In genomic region chr2:27544613-27545012, GRCm38 (mm10) we compare ENCODE assay signal across 20 mouse cellular contexts. TPM values are rescaled to one million over a fixed set of nuclear protein-coding genes. Genes with fewer than 3 reads are reported as not detected.
A peak's percentile ranks its signal among the peaks of the same experiment; 100 is the strongest.
DNase-seq lines count a peak whose midpoint lies in the region; TF ChIP-seq lines count a peak whose summit lies in the region.
"Had no signal": no experiment of that assay in that cellular context is flagged by ENCODE, and none has a peak within 500 bp of the region (broad histone marks: within the 10 kb centered on the region; RNA-seq: fewer than 3 reads in every experiment).

No protein-coding gene starts in this region.

- intact Hi-C loops in left cerebral cortex, postnatal 14 days (cut with DNase I): loop anchor here (10.0 kb wide), 1 partner anchor 900 kb away; the partner anchor contains the start of gene Ppp1r26

- no peaks in the 10 kb centered on the region for H3K27me3 ChIP-seq in E14TG2a.4 (ENCODE audit: insufficient read depth, low read length)
- H3K27me3 ChIP-seq: embryonic facial prominence, embryonic 12.5 days; embryonic facial prominence, embryonic 15.5 days; hindbrain, embryonic 12.5 days; hindbrain, embryonic 15.5 days had no signal

- peaks cover 32% of the 10 kb centered on the region for H3K9me3 ChIP-seq in E14TG2a.4 (ENCODE audit: low read length)
- H3K9me3 ChIP-seq: embryonic facial prominence, embryonic 12.5 days; embryonic facial prominence, embryonic 15.5 days; hindbrain, embryonic 12.5 days; hindbrain, embryonic 15.5 days had no signal

- DNase-seq in ES-CJ7 (ENCODE audit: low read depth, low spot score) (peak; percentile 56), ZHBTc4 (ENCODE audit: low read depth, low spot score) (peak; percentile 70)
- no peak for DNase-seq in left cerebral cortex, postnatal 14 days (ENCODE audit: low spot score in 2 of 2)
- DNase-seq in kidney, adult 11 months: no peak
- no peak for DNase-seq in thymus, postnatal 10 days (ENCODE audit: low spot score in 2 of 2)
- DNase-seq: adrenal gland, postnatal 10 days; adrenal gland, postnatal 36 days; cerebellum, adult 11 months; cerebellum, adult 2 months; cerebellum, adult 9-11 months; cerebellum, postnatal 25 days; forebrain, postnatal 0 days; gastrocnemius, postnatal 10 days; gastrocnemius, postnatal 36 days; heart, adult 2 months had no signal

- H3K4me3 ChIP-seq in E14TG2a.4 (replicated peaks; ENCODE audit: low read length): peak overlapping the region; percentile 33; the same call in 1 of the 2 replicates
- H3K4me3 ChIP-seq: embryonic facial prominence, embryonic 12.5 days; embryonic facial prominence, embryonic 15.5 days; heart, adult 2 months; hindbrain, embryonic 12.5 days; hindbrain, embryonic 15.5 days had no signal

- H3K4me1 ChIP-seq in E14TG2a.4 (replicated peaks; ENCODE audit: low read depth, low read length): peaks cover 54% of the 10 kb centered on the region

- no peak for TF ChIP-seq CTCF in E14TG2a.4 (conservative IDR thresholded peaks at IDR 0.05; ENCODE audit: low read length)

- peaks cover 41% of the 10 kb centered on the region for H3K36me3 ChIP-seq in E14TG2a.4 (ENCODE audit: insufficient read depth, low read length)
- H3K36me3 ChIP-seq: embryonic facial prominence, embryonic 12.5 days; embryonic facial prominence, embryonic 15.5 days; hindbrain, embryonic 15.5 days had no signal

RNA-seq across cellular contexts. Expression of gene Wdr5, which starts 29.7 kb away (rescaled TPM):
- 10 to 100 TPM; 34.9 to 37.3 TPM for total RNA-seq in left cerebral cortex, postnatal 14 days (2021)

RNA-seq across cellular contexts. Expression of gene Brd3, which starts 37.2 kb away (rescaled TPM):
- 10 to 100 TPM; 61.3 to 64.0 TPM for total RNA-seq in left cerebral cortex, postnatal 14 days (2021)

Comparison
In these comparisons a context has a peak if more than half of its experiments do, and no peak if none do; other contexts are left out.
1. DNase-seq: peak in ES-CJ7 (single experiment) and ZHBTc4 (single experiment); none in left cerebral cortex, postnatal 14 days (0 of 2), kidney, adult 11 months (single experiment) and thymus, postnatal 10 days (0 of 2).